Mouse (Mus musculus): ENCODE measurements around the gene Ank3. TPM values are rescaled to one million over a fixed set of nuclear protein-coding genes. Genes with fewer than 3 reads are reported as not detected.
"Not testable (repeated sequence)": the region's sequence is repeated elsewhere in the genome, so short reads cannot be mapped to it uniquely, and the experiment has no call there.

Ank3 gene
- total RNA-seq, 2 experiments from 2014 or later: 483 to 533 TPM

- no peak for DNase-seq (ENCODE audit: low spot score in 2 of 2)
Measured at GRCm38 (mm10) chr10:69883935-69884680, 485.5 kb downstream of the Ank3 start.

- DNase-seq (ENCODE audit: low spot score in 2 of 2): peak in 1 of 2 experiments; percentile 48
Measured at GRCm38 (mm10) chr10:69888399-69888798, 489.8 kb downstream of the Ank3 start.

GRCm38 (mm10) chr10:69889779-69890178 is 491.2 kb downstream of the Ank3 start:
- peak in 1 of 2 experiments; percentile 45 for DNase-seq (ENCODE audit: low spot score in 2 of 2)

- no peak for DNase-seq (ENCODE audit: low spot score in 2 of 2)
Measured at GRCm38 (mm10) chr10:69890389-69890985, 491.9 kb downstream of the Ank3 start.

GRCm38 (mm10) chr10:69892162-69892561 is 493.6 kb downstream of the Ank3 start:
- no peak for DNase-seq (ENCODE audit: low spot score in 2 of 2)

GRCm38 (mm10) chr10:69895606-69896005 is 497.0 kb downstream of the Ank3 start:
- no peak for DNase-seq (ENCODE audit: low spot score in 2 of 2)

GRCm38 (mm10) chr10:69897927-69898326 is 499.4 kb downstream of the Ank3 start:
- DNase-seq (ENCODE audit: low spot score in 2 of 2): peak in 1 of 2 experiments; percentile 65

- DNase-seq (ENCODE audit: low spot score in 2 of 2): no peak
Measured at GRCm38 (mm10) chr10:69898821-69899220, 500.2 kb downstream of the Ank3 start.

- no peak for DNase-seq (ENCODE audit: low spot score in 2 of 2)
Measured at GRCm38 (mm10) chr10:69899788-69900187, 501.2 kb downstream of the Ank3 start.

GRCm38 (mm10) chr10:69902024-69902423 is 503.5 kb downstream of the Ank3 start:
- DNase-seq (ENCODE audit: low spot score in 2 of 2): no peak

- no peak for DNase-seq (ENCODE audit: low spot score in 2 of 2)
Measured at GRCm38 (mm10) chr10:69904321-69904720, 505.7 kb downstream of the Ank3 start.

GRCm38 (mm10) chr10:69907795-69908764 is 509.5 kb downstream of the Ank3 start:
- no peak for DNase-seq (ENCODE audit: low spot score in 2 of 2)

GRCm38 (mm10) chr10:69909856-69910255 is 511.3 kb downstream of the Ank3 start:
- no peak for DNase-seq (ENCODE audit: low spot score in 2 of 2)

- not testable (repeated sequence) for DNase-seq (ENCODE audit: low spot score in 2 of 2)
Measured at GRCm38 (mm10) chr10:69910304-69910703, 511.7 kb downstream of the Ank3 start.

- DNase-seq (ENCODE audit: low spot score in 2 of 2): not testable (repeated sequence)
Measured at GRCm38 (mm10) chr10:69910726-69911125, 512.2 kb downstream of the Ank3 start.

GRCm38 (mm10) chr10:69915566-69915965 is 517.0 kb downstream of the Ank3 start:
- no peak for DNase-seq (ENCODE audit: low spot score in 2 of 2)

- DNase-seq (ENCODE audit: low spot score in 2 of 2): no peak
Measured at GRCm38 (mm10) chr10:69916205-69916604, 517.6 kb downstream of the Ank3 start.

GRCm38 (mm10) chr10:69916689-69917435 is 518.3 kb downstream of the Ank3 start:
- no peak for DNase-seq (ENCODE audit: low spot score in 2 of 2)

GRCm38 (mm10) chr10:69917711-69918110 is 519.1 kb downstream of the Ank3 start:
- no peak for DNase-seq (ENCODE audit: low spot score in 2 of 2)

- no peak for DNase-seq (ENCODE audit: low spot score in 2 of 2)
Measured at GRCm38 (mm10) chr10:69918461-69919151, 520.0 kb downstream of the Ank3 start.
